ENCODE assay signal across 12 mouse cellular contexts in genomic region chr4:152779526-152779925, GRCm38 (mm10).
A peak's percentile ranks its signal among the peaks of the same experiment; 100 is the strongest.
DNase-seq lines count a peak whose midpoint lies in the region; ATAC-seq and TF ChIP-seq lines count a peak whose summit lies in the region.
"Had no signal": no experiment of that assay in that cellular context is flagged by ENCODE, and none has a peak within 500 bp of the region (broad histone marks: within the 10 kb centered on the region; RNA-seq: fewer than 3 reads in every experiment).

No protein-coding gene starts in this region.

- no peak for TF ChIP-seq CTCF in liver, adult 2 months (IDR thresholded peaks at IDR 0.05; ENCODE audit: low read depth, low read length)

- no peak overlapping the region for H3K4me3 ChIP-seq in liver, adult 2 months (ENCODE audit: insufficient read depth, low read depth, low read length)
- no peak overlapping the region for H3K4me3 ChIP-seq in liver, embryonic 11.5 days (ENCODE audit: low read depth, low read length)
- H3K4me3 ChIP-seq: embryonic facial prominence, embryonic 12.5 days; hindbrain, embryonic 13.5 days; kidney, embryonic 15.5 days; liver, embryonic 13.5 days had no signal

- H3K4me2 ChIP-seq in liver, embryonic 11.5 days, result no peak overlapping the region
- H3K4me2 ChIP-seq: embryonic facial prominence, embryonic 12.5 days; hindbrain, embryonic 13.5 days; kidney, embryonic 15.5 days; liver, embryonic 13.5 days had no signal

- WGBS in liver, adult 2 months, result 87% methylated on average over 17 of the region's 17 CpGs
- WGBS in liver, embryonic 11.5 days, result 79% methylated on average over 17 of the region's 17 CpGs

- H3K27me3 ChIP-seq in liver, adult 2 months (ENCODE audit: control insufficient read depth, insufficient read depth, low read length), result no peaks in the 10 kb centered on the region
- no peaks in the 10 kb centered on the region for H3K27me3 ChIP-seq in liver, embryonic 11.5 days (replicated peaks; ENCODE audit: control insufficient read depth, insufficient read depth, low read length)
- H3K27me3 ChIP-seq: embryonic facial prominence, embryonic 12.5 days; kidney, embryonic 15.5 days; liver, embryonic 13.5 days had no signal

- no peaks in the 10 kb centered on the region for H3K4me1 ChIP-seq in liver, adult 2 months (ENCODE audit: control insufficient read depth, insufficient read depth, low read length)
- no peaks in the 10 kb centered on the region for H3K4me1 ChIP-seq in liver, embryonic 11.5 days (replicated peaks; ENCODE audit: control insufficient read depth, insufficient read depth, low read length)
- H3K4me1 ChIP-seq: embryonic facial prominence, embryonic 12.5 days; kidney, embryonic 15.5 days; liver, embryonic 13.5 days had no signal

- no peak for TF ChIP-seq POLR2A in liver, adult 2 months (IDR thresholded peaks at IDR 0.05; ENCODE audit: extremely low read depth, insufficient read depth, low read length)

- DNase-seq in liver, adult 2 months (ENCODE audit: extremely low read depth, low read depth, low spot score), result peak; percentile 5
- no peak for DNase-seq in liver, embryonic 11.5 days (ENCODE audit: low spot score)
- DNase-seq in cerebellum, postnatal 25 days, result peak; percentile 40 to 61
- DNase-seq in layer of hippocampus, postnatal 25 days (ENCODE audit: extremely low spot score in 1 of 2, low spot score in 1 of 2), result peak; percentile 14
- DNase-seq in right cerebral cortex, postnatal 14 days, result peak; percentile 40
- no peak for DNase-seq in thymus, adult 18-20 months
- DNase-seq in ovary, adult 18-20 months (ENCODE audit: low spot score), result no peak
- DNase-seq: liver, embryonic 13.5 days had no signal

- no peaks in the 10 kb centered on the region for H3K79me2 ChIP-seq in liver, adult 2 months (ENCODE audit: control insufficient read depth, insufficient read depth, low read length)

- H3K36me3 ChIP-seq in liver, adult 2 months (ENCODE audit: control insufficient read depth, insufficient read depth, low read length), result no peaks in the 10 kb centered on the region
- no peaks in the 10 kb centered on the region for H3K36me3 ChIP-seq in liver, embryonic 11.5 days (ENCODE audit: control insufficient read depth, insufficient read depth, low read length)
- H3K36me3 ChIP-seq: embryonic facial prominence, embryonic 12.5 days; hindbrain, embryonic 13.5 days; kidney, embryonic 15.5 days; liver, embryonic 13.5 days had no signal

- no peaks in the 10 kb centered on the region for H3K9me3 ChIP-seq in liver, embryonic 11.5 days (ENCODE audit: control insufficient read depth, low read length)
- H3K9me3 ChIP-seq: embryonic facial prominence, embryonic 12.5 days; hindbrain, embryonic 13.5 days; kidney, embryonic 15.5 days had no signal

- H3K27ac ChIP-seq in liver, adult 2 months (replicated peaks; ENCODE audit: insufficient read depth, low read depth, low read length), result no peak overlapping the region
- H3K27ac ChIP-seq in liver, embryonic 11.5 days (ENCODE audit: low read depth, low read length), result no peak overlapping the region
- H3K27ac ChIP-seq: embryonic facial prominence, embryonic 12.5 days; hindbrain, embryonic 13.5 days; kidney, embryonic 15.5 days; liver, embryonic 13.5 days had no signal

- ATAC-seq in liver, embryonic 11.5 days (replicated peaks; ENCODE audit: low FRiP score), result no peak
- ATAC-seq: forebrain, embryonic 16.5 days had no signal

- no peak overlapping the region for H3K9ac ChIP-seq in liver, adult 2 months (ENCODE audit: low read depth, low read length)
- no peak overlapping the region for H3K9ac ChIP-seq in liver, embryonic 11.5 days (ENCODE audit: low read depth, low read length)
- H3K9ac ChIP-seq: embryonic facial prominence, embryonic 12.5 days; hindbrain, embryonic 13.5 days; kidney, embryonic 15.5 days; liver, embryonic 13.5 days had no signal

Comparison
In these comparisons a context has a peak if more than half of its experiments do, and no peak if none do; other contexts are left out.
1. DNase-seq: peak in liver, adult 2 months (single experiment), cerebellum, postnatal 25 days (2 of 2), layer of hippocampus, postnatal 25 days (2 of 2) and right cerebral cortex, postnatal 14 days (single experiment); none in liver, embryonic 11.5 days (single experiment), thymus, adult 18-20 months (0 of 2) and ovary, adult 18-20 months (single experiment).